Mouse (Mus musculus) hindlimb bud, embryonic 11.5 days (tissue): ENCODE measurements around the gene Eif4e1b.

Experiments used
- DNase-seq: peaks from one replicate; pipeline ENCODE4 v3.0.0-alpha.2; 2012; ENCODE audit warnings: low read depth, low spot score; ENCODE audit errors: extremely low spot score

Eif4e1b gene

GRCm38 (mm10) chr13:54783698-54784097 is at the start of gene Eif4e1b:
Gene Eif4e1b (plus strand): TSS chr13:54783998.
- no peak for DNase-seq

- DNase-seq: no peak
Measured at GRCm38 (mm10) chr13:54736931-54737330, 46.9 kb upstream of the Eif4e1b start.

- no peak for DNase-seq
Measured at GRCm38 (mm10) chr13:54737488-54738212, 46.1 kb upstream of the Eif4e1b start.

- no peak for DNase-seq
Measured at GRCm38 (mm10) chr13:54738213-54738601, 45.6 kb upstream of the Eif4e1b start.

- DNase-seq: no peak
Measured at GRCm38 (mm10) chr13:54746110-54746509, 37.7 kb upstream of the Eif4e1b start.

GRCm38 (mm10) chr13:54746896-54747295 is 36.9 kb upstream of the Eif4e1b start:
- no peak for DNase-seq

- DNase-seq: no peak
Measured at GRCm38 (mm10) chr13:54748190-54748589, 35.6 kb upstream of the Eif4e1b start.

GRCm38 (mm10) chr13:54748721-54749060 is 35.1 kb upstream of the Eif4e1b start:
- DNase-seq: no peak

- no peak for DNase-seq
Measured at GRCm38 (mm10) chr13:54749061-54749863, 34.5 kb upstream of the Eif4e1b start.

GRCm38 (mm10) chr13:54749864-54750411 is 33.9 kb upstream of the Eif4e1b start, which contains the start of gene Gprin1:
Gene Gprin1 (minus strand): TSS chr13:54749874.
- no peak for DNase-seq

GRCm38 (mm10) chr13:54750699-54751098 is 33.1 kb upstream of the Eif4e1b start:
- DNase-seq: no peak

GRCm38 (mm10) chr13:54752656-54753055 is 31.1 kb upstream of the Eif4e1b start:
- no peak for DNase-seq

- no peak for DNase-seq
Measured at GRCm38 (mm10) chr13:54753733-54754132, 30.1 kb upstream of the Eif4e1b start.

- no peak for DNase-seq
Measured at GRCm38 (mm10) chr13:54754169-54755080, 29.4 kb upstream of the Eif4e1b start.

- no peak for DNase-seq
Measured at GRCm38 (mm10) chr13:54755201-54755830, 28.5 kb upstream of the Eif4e1b start.

- no peak for DNase-seq
Measured at GRCm38 (mm10) chr13:54756156-54756712, 27.6 kb upstream of the Eif4e1b start.

- DNase-seq: no peak
Measured at GRCm38 (mm10) chr13:54757093-54757830, 26.5 kb upstream of the Eif4e1b start.

GRCm38 (mm10) chr13:54758045-54758755 is 25.6 kb upstream of the Eif4e1b start:
- DNase-seq: peak; percentile 76
